1 mouse cellular context compared by ENCODE assay signal in the genomic region with DNA sequence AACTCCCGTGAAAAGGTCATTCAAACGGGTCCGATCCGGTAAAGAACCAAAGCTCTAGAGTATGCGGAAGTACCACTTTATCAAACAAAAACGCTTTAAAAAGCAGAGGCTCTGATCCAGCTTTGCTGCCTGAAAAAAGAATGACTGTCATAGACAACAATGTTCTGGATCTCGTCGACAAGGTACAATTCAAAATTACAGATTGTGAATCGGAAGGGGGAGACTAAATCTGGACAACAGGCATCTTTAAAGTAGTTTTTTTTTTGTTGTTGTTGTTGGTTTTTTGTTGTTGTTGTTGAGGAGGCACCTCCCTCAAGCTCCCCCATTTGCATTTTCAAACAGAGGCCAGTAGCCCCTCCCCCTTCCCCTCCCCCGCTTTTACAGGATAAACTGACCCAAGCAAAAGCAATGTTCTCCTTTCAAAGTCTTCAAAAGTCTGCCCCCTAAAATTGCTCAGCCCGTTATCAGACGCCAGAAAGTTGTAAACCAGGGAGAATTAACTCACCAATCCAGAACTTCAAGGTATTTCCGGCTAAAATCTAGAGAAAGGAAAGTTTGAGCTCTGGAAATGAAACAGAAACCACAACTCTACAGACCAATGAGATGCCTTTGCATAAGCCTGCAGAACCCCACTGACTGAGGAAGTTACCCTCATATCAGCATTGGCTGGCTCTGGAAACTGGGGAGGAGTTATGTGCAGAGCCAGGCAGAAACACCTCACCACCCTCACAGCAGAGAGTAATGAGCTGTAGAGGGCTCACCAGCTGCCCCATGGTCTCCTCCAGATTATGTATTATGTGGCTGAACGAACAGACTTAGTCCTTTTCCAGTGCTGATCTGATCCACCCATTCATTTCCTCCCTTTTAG.
TF ChIP-seq lines count a peak whose summit lies in the region.

Gene Trim5, minus strand, starts transcription at position 519 of the 868 bp plus-strand sequence.

TF ChIP-seq in CH12.LX, 34 proteins besides CTCF, POLR2A, EP300 and RAD21 (continued from another document):
- peak; percentile 55; the same call in 1 of the 2 replicates for TF ChIP-seq CHD2 (IDR thresholded peaks at IDR 0.05; ENCODE audit: low read length)
- TF ChIP-seq SIN3A (IDR thresholded peaks at IDR 0.05; ENCODE audit: low read length): peak; percentile 39; the same call in 1 of the 2 replicates
